Mouse (Mus musculus): ENCODE data around the gene Ankmy1.

GRCm38 (mm10) chr1:92845889-92846288, 56.8 kb downstream of the Ankmy1 start:
- no peak for TF ChIP-seq USF1 (IDR thresholded peaks at IDR 0.05; ENCODE audit: low read depth)
- no peak for TF ChIP-seq CTCF (IDR thresholded peaks at IDR 0.05; ENCODE audit: control insufficient read depth, insufficient read depth, insufficient read length)
